Mouse (Mus musculus): ENCODE results near the gene Glrx5. TPM values are rescaled to one million over a fixed set of nuclear protein-coding genes. Genes with fewer than 3 reads are reported as not detected.

The Glrx5 gene
- polyA plus RNA-seq, 1 experiment from 2014 or later = 202 TPM

Small RNA genes lying within 50 kb of the gene (microRNA-seq; reads per million reads assigned to microRNA genes)
- gene Mir3069 = 0.92 reads per million

Other genes with a start within 250 kb of the Glrx5 start
- gene Clmn, start 167.6 kb upstream of the Glrx5 start, polyA plus RNA-seq (2014; fragmentation: Nextera tagmentation; extraction: Ambion mirVana) = 5.9 and 6.3 TPM in 2 replicates
- gene Syne3, start 22.9 kb upstream of the Glrx5 start, polyA plus RNA-seq (2014; fragmentation: Nextera tagmentation; extraction: Ambion mirVana) = 0.20 and 0.31 TPM in 2 replicates
- not detected in 2 replicates for gene Tcl1b2, start 113.3 kb downstream of the Glrx5 start, polyA plus RNA-seq (2014; fragmentation: Nextera tagmentation; extraction: Ambion mirVana)
- gene Tcl1b1, start 127.0 kb downstream of the Glrx5 start, polyA plus RNA-seq (2014; fragmentation: Nextera tagmentation; extraction: Ambion mirVana) = not detected in 2 replicates
- not detected in 2 replicates for gene Tcl1b5, start 143.7 kb downstream of the Glrx5 start, polyA plus RNA-seq (2014; fragmentation: Nextera tagmentation; extraction: Ambion mirVana)
- gene Tcl1b3, start 158.4 kb downstream of the Glrx5 start, polyA plus RNA-seq (2014; fragmentation: Nextera tagmentation; extraction: Ambion mirVana) = not detected in 2 replicates
- not detected in 2 replicates for gene Tcl1b4, start 169.3 kb downstream of the Glrx5 start, polyA plus RNA-seq (2014; fragmentation: Nextera tagmentation; extraction: Ambion mirVana)
- not detected in 2 replicates for gene Tcl1, start 190.1 kb downstream of the Glrx5 start, polyA plus RNA-seq (2014; fragmentation: Nextera tagmentation; extraction: Ambion mirVana)